Mouse (Mus musculus): ENCODE measurements around the gene Etnk2.

The Etnk2 gene

GRCm38 (mm10) chr1:133353371-133353809 is 10.0 kb upstream of the Etnk2 start:
- DNase-seq, result peak; percentile 69

- DNase-seq, result no peak
Observed at GRCm38 (mm10) chr1:133355469-133355868, 7.9 kb upstream of the Etnk2 start.

DNA sequence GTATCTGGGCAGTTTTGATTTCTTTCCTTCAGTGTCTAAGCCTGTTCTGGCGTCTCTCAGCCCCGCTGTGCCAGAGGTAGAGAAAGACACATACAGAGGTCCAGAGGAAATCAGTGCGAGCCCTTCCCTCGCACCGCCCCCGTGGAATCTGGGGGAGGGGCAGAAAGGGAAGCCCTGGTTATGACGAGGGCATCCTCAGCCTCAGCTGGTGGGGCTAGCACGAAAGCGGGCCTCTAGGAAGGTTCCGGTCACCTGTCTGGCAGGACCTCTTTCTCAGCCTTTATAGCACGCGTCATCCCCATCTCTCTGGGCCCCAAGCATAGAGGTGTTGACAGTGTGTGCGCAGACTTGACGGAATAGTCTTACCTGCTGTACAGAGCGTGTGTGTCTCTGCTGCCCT is 7.5 kb upstream of the Etnk2 start:
- DNase-seq, result no peak

GRCm38 (mm10) chr1:133356330-133356729 is 7.0 kb upstream of the Etnk2 start:
- no peak for DNase-seq

- DNase-seq, result no peak
Observed at GRCm38 (mm10) chr1:133361006-133361405, 2.4 kb upstream of the Etnk2 start.

GRCm38 (mm10) chr1:133362103-133362502 is 1.3 kb upstream of the Etnk2 start:
- no peak for DNase-seq

DNA sequence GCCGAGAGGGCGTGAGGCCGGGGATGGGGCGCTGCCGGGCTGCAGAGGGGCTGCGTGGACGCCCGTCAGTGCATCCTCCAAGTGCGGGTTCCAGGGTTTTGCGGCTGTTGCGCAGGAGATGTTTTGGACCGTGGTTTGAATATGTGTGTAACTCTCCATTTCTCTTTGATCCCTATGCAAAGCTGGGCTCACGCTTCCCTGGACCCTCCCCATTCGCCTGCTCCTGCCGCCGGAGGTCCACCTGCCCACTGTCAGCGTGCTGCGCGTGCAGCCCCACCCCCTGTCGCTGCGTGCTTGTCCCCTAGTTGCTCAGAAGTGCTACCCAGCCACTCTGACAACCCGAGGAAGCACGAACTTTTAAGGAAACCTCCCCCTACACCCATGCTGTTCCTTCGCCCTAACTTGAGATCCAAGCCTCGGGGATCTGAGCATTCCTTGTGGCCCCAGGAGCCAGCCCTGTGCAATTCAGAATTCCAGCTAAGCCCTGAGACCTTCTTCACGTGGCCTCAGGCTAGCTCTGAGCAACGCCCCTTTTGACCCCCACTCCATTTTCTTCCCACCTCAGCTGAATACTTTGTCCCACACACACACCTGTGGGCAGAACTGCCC is 754 bp downstream of the Etnk2 start:
- no peak for DNase-seq

- DNase-seq, result no peak
Observed at GRCm38 (mm10) chr1:133364890-133365289, 1.5 kb downstream of the Etnk2 start.

DNA sequence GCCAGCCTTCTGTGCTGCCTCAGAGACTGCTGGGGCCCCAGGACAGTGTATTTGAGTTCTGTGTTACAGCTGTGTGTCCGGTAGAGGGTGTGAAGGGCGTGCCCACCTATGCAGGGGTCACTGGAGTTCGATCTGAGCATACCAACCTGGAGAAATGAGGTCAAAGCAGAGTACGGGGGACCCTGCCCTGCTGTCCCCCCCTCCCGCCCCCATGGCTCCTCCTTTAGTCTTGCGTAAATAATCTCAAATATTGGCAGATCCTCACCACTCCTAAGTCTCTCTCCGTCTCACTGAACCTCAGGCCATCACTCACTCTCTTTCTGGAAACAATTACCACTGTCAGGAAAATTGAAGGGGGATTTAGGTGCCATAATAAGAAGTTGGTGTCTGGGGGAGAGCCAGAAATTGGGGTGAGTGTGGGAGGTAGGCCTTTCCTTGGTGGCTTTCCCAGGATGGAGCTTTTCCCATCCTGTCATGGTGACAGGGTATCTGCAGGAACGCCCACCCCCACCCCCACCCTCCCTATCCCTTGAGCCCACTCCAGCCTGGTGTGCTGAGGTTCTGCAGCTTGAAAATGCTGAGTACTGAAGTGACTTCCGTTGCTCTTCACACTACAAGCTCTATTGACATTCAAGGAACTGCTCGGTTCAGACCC is 3.7 kb downstream of the Etnk2 start:
- no peak for DNase-seq

- DNase-seq, result no peak
Observed at GRCm38 (mm10) chr1:133367606-133368488, 4.5 kb downstream of the Etnk2 start.

GRCm38 (mm10) chr1:133368644-133369043 is 5.3 kb downstream of the Etnk2 start:
- DNase-seq, result no peak

GRCm38 (mm10) chr1:133370352-133370751 is 7.0 kb downstream of the Etnk2 start:
- no peak for DNase-seq

DNA sequence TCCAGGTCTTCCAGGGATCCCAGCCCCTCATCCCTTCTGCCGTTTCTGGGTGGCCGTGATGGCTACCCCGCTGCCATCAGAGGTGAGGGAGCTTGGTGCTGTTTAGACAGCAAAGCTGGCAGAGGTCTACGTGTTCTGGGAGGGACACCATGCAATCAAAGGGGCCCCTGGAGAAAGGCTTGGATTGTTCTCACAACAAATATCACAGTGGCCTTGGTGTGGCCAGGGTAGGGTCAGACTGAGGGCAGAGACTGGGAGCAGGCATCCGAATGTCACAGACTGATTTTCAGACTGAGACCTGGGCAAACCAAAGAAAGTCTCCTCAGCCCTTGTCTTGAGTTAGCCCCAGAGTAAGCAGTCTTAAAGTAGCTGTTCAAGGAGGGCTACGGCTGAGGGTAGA is 8.1 kb downstream of the Etnk2 start:
- DNase-seq, result no peak

DNA sequence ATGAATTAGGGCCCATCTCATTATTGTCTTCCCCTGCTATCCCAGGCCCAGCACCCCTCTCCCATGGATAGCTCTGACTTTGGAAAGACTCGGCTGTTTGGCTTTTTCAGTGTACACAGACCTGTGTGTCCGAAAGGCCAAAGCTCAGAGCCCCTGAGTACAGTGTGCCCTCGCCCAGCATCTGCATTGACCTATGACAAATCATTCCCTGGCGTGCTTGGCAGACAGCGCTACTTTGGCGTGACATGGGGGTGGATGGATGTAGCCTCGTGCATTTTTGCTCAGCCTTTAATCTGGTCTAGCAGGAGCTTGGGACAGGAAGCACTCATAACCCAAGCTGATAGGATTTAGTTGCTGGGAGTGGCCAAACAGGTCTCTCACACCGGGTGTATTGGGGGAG is 8.7 kb downstream of the Etnk2 start:
- DNase-seq, result no peak

DNA sequence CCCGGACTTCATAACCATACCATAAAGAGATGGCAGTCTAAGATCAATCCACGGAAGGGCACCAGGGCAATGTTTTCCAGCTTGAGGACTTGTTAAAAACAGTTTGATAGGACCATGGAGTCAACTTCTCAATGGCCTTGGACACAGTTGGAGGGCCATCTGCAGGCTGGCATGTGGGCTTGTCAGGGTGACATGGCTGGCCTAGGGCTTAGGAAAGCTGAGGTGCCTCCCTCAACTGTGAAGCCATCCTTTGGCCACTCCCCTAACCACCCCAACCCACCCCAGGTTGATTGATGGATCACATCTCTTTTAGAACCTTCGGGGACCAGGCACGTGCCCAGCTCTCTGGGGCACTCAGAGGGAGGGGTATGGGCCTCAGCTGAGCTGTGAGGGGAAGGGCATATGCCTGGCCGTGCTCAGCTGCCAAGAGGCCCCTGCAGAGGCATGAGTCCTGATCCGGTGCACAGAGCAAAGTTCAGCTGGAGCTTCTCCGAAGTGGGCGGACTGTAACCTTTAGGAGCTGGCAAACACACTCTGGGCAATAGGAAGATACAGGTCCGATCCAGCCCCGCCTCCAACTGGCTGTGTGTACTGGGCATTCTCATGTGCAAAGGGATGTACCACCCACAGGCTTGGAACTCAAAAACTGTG is 12.4 kb downstream of the Etnk2 start:
- DNase-seq, result no peak

DNA sequence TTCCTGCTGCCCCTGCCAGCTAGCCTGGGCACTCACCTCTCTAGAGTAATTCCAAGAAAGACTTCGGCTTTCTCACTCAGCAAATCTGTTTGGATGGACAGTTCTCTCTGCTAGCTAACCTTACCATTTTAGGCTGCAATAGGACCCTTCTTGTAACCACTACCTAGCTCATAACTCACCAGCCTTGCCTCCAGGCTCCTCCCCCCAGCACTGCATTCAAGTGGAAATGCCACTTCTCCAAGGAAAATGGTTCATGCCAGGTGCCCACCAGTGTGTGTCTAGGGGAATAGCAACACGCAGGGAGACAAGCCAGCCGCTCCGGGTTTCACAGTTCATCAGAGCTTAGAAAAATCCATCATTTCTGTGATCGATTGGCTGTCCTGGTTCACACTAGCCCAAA is 14.2 kb downstream of the Etnk2 start:
- no peak for DNase-seq

DNA sequence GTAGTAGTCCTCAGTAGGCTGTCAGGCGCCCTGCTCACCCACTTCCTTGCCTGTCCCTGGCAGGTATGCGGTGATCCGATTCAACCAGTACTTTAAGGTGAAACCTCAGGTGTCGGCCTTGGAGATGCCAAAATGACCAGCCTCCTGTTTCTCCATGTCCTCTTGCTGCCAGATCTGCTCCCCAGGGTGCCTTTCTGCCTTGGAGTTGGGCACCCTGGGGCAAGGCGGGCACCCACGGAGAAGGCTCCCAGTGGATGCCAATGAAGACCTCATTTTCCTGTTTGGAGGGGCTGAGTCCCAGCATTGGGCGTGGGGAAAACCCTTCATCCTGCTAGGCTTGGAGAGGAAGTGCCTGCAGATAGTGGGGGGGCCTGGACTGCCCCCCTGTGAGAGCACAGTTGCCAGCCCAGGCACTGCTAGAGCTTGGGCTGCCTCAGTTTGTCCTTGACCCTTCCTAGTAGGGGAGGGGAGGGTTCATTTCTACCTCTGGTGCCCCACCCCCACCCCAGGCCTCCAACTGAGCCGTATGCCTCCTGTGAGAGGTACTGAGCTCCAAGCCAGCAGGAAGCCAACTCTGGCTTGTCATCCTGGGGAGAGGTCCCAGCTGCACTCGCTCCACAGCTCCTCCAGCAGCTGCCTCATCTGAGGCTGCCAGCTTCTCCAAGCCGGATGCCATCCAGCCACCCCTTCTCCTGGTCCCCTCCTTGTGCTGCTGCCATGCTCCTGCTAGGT is 16.0 kb downstream of the Etnk2 start:
- no peak for DNase-seq

- DNase-seq, result no peak
Observed at GRCm38 (mm10) chr1:133379986-133380320, 16.6 kb downstream of the Etnk2 start.

DNA sequence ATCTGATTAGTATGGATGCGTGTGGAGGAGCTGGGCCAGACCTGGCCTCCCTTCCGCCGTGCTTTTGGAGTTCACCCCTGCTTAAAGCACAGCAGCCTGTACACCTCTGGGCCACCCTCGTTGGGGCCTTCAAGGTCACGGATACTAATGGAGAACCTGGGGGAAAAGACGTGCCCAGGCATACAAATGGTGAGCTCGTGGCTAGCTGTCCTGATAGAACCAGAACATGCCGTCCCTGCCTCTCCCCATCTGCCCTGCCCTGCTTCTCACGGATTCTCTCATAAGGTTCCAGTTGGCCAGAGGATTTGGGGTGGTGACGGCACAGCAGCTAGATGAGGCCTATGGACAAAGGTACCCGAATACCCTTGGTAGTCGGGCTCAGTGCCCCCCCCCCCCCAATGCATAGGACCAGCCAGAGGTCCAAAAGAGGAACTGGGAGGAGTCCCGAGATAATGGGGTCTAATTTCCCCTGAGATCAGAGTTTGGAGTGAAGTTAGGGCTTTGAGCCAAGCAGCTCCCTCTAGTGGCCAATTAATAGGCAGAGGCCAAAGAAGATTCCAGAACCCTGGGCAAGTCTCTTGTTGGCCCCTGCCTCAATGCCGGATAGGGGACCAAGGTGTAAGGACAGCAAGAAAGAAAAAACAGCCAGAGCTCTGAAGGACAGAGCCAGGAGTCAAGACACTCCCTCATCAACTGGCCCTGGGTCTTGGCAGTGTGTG is 17.1 kb downstream of the Etnk2 start:
- DNase-seq, result no peak

- no peak for DNase-seq
Observed at GRCm38 (mm10) chr1:133382008-133382407, 18.6 kb downstream of the Etnk2 start.

- DNase-seq, result no peak
Observed at GRCm38 (mm10) chr1:133382552-133383155, 19.3 kb downstream of the Etnk2 start.

All from layer of hippocampus, adult 9-11 months (tissue).